Mouse (Mus musculus) spleen, postnatal 10 days (tissue): ENCODE measurements around the gene Cyp39a1.

ENCODE experiments used
- DNase-seq, 2 experiments: peaks; one replicate each; pipeline ENCODE4 v3.0.0; 2021 to 2022; ENCODE audit warnings: low spot score in 2 of 2

The Cyp39a1 gene

GRCm38 (mm10) chr17:43667290-43667843 is at the start of gene Cyp39a1:
Cyp39a1 (plus strand) TSS chr17:43667425.
- no peak for DNase-seq

- no peak for DNase-seq
Observed at GRCm38 (mm10) chr17:43619156-43619555, 48.1 kb upstream of the Cyp39a1 start.

- DNase-seq: no peak
Observed at GRCm38 (mm10) chr17:43622076-43622475, 45.1 kb upstream of the Cyp39a1 start.

DNA sequence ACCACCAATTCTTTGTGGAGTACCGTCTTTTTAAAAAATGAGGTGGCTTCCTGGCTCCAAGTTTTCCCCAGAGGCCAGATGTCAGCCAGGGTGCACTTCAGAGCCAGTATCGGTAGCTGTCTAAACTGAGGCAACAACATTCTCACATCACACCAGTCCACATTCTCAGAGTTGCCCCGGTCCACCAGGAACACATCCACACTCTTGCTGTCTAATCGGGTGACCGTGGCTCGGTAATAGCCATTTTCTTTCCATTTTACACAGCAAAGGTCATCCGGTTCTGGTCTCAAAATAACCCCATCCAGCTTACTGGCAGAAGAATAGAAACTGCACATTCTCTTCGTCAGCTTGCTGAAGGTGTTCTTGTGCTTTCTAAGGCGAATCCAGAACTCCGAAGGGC is 39.0 kb upstream of the Cyp39a1 start:
- no peak for DNase-seq

DNA sequence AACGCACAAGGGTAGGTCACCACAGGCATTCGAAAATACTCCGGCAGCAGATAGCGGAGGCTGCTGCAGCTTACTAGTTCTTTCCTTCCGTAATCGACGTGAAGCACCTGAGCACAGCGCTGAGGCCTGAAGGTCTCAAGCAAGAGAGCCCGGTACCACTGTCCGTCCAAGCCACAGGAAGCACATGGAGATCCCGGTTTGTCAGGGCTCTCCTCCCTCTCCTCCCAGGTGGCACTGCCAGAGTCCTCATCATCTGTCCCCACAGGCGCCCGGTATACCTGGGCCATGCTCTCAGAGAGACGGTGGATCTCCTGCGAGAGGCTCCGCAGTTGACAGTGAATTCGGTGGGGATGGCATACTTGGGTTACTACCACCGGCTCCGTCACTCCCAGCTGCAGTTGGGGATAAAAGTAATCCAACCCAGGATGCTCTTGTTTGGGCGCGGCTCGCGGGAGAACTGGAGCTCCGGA is 38.2 kb upstream of the Cyp39a1 start:
- no peak for DNase-seq

DNA sequence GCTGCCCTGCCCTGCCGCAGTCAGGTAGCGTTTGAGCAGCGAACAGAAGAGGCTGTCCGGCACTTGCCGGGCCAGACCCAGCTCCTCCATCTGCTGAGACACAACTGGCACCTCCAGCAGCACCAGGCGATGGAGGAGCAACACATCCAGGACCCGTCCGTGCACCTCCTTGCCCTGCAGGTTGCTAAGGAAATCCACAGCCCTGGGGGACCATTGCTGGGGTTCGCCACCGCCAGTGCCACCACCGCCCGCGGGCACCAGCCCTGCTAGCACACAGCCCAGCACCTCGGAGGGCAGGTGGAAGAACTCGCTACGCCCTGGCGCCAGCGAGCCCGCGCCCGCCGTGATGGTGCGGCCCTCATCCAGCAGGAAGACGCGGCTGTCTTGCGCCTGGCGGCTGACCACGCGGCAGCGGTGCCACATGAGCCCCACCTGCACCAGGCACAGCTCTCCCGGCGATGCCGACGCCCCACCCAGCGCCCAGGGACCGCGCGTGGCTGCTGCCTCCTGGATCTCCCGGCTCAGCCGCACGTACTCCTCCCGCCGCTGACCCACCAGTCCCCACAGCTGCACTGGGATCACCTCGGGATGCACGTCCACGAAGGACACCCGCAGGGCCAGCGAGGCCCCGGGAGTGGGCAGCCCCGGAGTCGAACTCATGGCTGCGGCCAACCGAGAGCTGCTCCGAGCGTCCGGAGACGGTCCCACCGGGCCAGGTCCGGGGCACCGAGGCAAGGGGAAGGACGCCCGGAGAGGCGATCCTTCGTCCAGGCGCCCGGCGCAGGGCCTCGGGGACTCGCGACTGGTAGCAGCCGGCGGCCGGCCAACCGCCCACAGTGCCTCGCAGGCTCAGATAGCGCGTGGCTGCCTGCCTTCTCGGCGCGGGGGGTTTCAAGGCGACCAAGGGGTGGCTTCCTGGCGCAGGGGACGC is 37.5 kb upstream of the Cyp39a1 start, which contains the start of gene Tdrd6:
TSS of gene Tdrd6 (minus strand) at position 804 of the 931 bp plus-strand sequence.
- no peak for DNase-seq

GRCm38 (mm10) chr17:43630427-43630760 is 36.8 kb upstream of the Cyp39a1 start:
- DNase-seq: no peak

DNA sequence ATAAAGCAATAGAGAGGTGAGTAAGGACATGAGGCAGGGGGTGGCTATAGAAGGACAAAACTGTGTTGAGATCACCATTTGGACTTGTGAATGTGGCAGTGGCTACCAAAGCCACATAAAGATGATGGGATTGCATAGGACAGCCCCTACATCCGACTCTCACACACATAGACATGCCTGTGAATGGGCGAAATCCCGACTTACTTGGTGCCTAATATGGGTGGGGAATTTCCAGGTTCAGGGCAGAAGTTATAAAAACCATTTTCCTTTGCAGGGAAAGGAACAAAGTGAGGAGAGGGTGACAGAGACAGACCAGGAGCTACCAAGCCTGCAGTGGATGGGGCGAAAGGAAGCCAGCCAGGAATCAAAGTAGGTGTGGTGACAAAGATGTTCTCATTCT is 30.1 kb upstream of the Cyp39a1 start:
- no peak for DNase-seq

DNA sequence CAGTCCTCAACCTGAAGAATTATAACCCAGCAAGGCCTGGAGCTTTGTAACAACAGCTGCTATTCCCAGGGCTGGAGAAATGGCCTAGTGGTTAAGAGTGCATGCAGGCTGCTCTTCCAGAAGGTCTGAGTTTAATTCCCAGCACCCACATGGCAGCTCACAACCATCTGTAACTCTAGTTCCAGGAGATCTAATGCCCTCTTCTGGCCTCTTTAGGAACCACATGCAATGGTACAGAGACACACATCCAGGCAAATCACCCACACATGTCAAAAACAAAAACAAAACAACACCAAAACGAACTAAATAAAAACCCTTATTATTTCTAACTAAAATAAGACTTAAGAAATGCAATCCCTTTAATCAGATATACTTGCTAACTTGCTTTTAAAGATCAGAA is 26.4 kb upstream of the Cyp39a1 start:
- no peak for DNase-seq

GRCm38 (mm10) chr17:43643191-43643590 is 24.0 kb upstream of the Cyp39a1 start:
- no peak for DNase-seq

GRCm38 (mm10) chr17:43644375-43644774 is 22.9 kb upstream of the Cyp39a1 start:
- DNase-seq: no peak

GRCm38 (mm10) chr17:43645136-43645535 is 22.1 kb upstream of the Cyp39a1 start:
- DNase-seq: no peak

DNA sequence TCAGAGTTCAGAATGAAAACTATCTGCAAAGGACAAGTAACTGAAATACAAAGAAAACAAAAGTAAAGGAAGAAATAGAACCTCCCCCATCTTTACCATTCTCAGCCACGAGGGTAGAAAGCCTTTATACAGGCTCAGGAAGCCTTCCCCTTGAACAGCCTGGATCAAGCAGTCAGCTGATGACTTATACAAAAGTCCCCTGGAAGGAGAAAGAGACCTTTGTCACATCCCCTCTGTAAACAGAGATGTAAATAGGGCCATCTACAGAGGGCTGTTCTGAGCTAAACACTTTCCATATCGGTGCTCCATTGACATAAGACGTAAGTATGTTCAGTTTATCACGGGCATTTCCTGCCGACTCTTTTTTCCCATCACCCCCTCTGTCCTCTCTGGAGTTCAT is 20.3 kb upstream of the Cyp39a1 start:
- DNase-seq: no peak

- DNase-seq: peak in 1 of 2 experiments; percentile 39
Observed at GRCm38 (mm10) chr17:43649641-43650436, 17.4 kb upstream of the Cyp39a1 start.

GRCm38 (mm10) chr17:43651314-43652046 is 15.7 kb upstream of the Cyp39a1 start:
- no peak for DNase-seq

GRCm38 (mm10) chr17:43666576-43667289 is 492 bp upstream of the Cyp39a1 start, which contains the start of gene Slc25a27:
Slc25a27 (minus strand) TSS chr17:43667214.
- DNase-seq: peak; percentile 49 to 81

DNA sequence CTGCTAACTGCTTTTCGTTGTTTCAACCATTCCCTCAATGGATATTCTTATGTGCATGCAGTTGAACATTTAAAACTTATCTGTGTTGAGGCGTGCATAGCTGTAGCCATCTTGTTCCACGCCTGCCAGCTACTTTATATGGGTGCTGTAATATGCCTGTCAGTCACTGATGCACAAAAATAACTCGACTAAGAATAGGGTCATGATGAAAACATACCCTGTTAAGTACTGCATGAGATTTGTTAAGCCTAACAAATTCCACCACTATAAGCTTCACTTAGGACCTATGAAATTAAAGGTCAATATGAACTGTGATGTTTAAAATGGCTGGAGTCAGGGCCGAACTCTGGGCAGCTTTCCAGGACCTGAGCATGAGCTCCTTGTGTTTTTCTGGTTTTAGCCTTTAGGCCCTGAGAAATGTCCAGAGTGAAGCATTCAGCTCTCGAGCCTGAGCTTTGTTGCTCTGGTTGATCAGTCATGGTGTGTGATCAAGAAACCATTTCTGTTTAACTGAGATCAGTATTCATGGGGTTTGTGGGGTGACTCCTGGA is 2.0 kb downstream of the Cyp39a1 start:
- no peak for DNase-seq

- no peak for DNase-seq
Observed at GRCm38 (mm10) chr17:43671907-43672306, 4.7 kb downstream of the Cyp39a1 start.

- no peak for DNase-seq
Observed at GRCm38 (mm10) chr17:43675228-43675627, 8.0 kb downstream of the Cyp39a1 start.

- DNase-seq: no peak
Observed at GRCm38 (mm10) chr17:43676241-43676640, 9.0 kb downstream of the Cyp39a1 start.
